Mouse (Mus musculus) heart, embryonic 11.5 days (tissue): ENCODE measurements around the gene Tyw3. TPM values are rescaled to one million over a fixed set of nuclear protein-coding genes. Genes with fewer than 3 reads are reported as not detected.

Experiments used
- ATAC-seq: fragments of 200-750 bp; cut with Nextera tagmentation; replicated peaks from 2 replicates; pipeline ENCODE4 v1.8.0; 2017; ENCODE audit warnings: moderate library complexity; ENCODE audit not compliant: insufficient number of reproducible peaks, low FRiP score, low TSS enrichment
- H3K27ac ChIP-seq: fragments of 300-500 bp; sonication (generic); 2 replicates; pipeline ENCODE4 v1.5.1; 2014; ENCODE audit warnings: mild to moderate bottlenecking, low read depth, low read length
- H3K27me3 ChIP-seq: fragments of 300-500 bp; sonication (generic); 2 replicates; pipeline ENCODE4 v1.6.1; 2014; ENCODE audit warnings: mild to moderate bottlenecking, low read length, mixed read lengths; ENCODE audit not compliant: control insufficient read depth, insufficient read depth
- H3K36me3 ChIP-seq: fragments of 300-500 bp; sonication (generic); 2 replicates; pipeline ENCODE4 v1.6.1; 2014; ENCODE audit warnings: mild to moderate bottlenecking, low read length, moderate library complexity, mixed read lengths; ENCODE audit not compliant: control insufficient read depth, insufficient read depth
- H3K4me1 ChIP-seq: fragments of 300-500 bp; sonication (generic); 2 replicates; pipeline ENCODE4 v1.6.1; 2014; ENCODE audit warnings: low read length; ENCODE audit not compliant: control insufficient read depth, insufficient read depth
- H3K4me2 ChIP-seq: fragments of 300-500 bp; sonication (generic); 2 replicates; pipeline ENCODE4 v1.6.1; 2014; ENCODE audit warnings: mild to moderate bottlenecking, moderate library complexity
- H3K4me3 ChIP-seq: fragments of 300-500 bp; sonication (generic); 2 replicates; pipeline ENCODE4 v1.5.1; 2014; ENCODE audit warnings: low read depth, low read length
- H3K9ac ChIP-seq: fragments of 300-500 bp; sonication (generic); 2 replicates; pipeline ENCODE4 v1.6.1; 2014; ENCODE audit warnings: mild to moderate bottlenecking, low read depth, low read length, moderate library complexity
- H3K9me3 ChIP-seq: fragments of 300-500 bp; sonication (generic); replicated peaks from 2 replicates; pipeline ENCODE4 v1.6.1; 2016; ENCODE audit warnings: low read length; ENCODE audit not compliant: control insufficient read depth
- whole genome bisulfite sequencing: fragments of 180-500 bp; shearing (Covaris S2); extraction: QIAGEN DNeasy Blood & Tissue Kit; methylation state at CpG from one replicate; pipeline ENCODE4 v1.1.7; 2014; ENCODE audit not compliant: insufficient replicate concordance; 5-methylcytosine and 5-hydroxymethylcytosine counted together
- polyA plus RNA-seq: library from polyadenylated mRNA; unstranded; fragments of >200 nt; fragmentation: Nextera tagmentation; extraction: Ambion mirVana; gene quantifications from 2 replicates; pipeline ENCODE4 v1.2.1, GENCODE M21; 2014

Tyw3 gene
- polyA plus RNA-seq, 1 experiment from 2014 or later = 17.9 TPM

GRCm38 (mm10) chr3:154604871-154605270 lies 8.0 kb upstream of the Tyw3 start:
- no peaks in the 10 kb centered on the region for H3K4me1 ChIP-seq
- no peaks in the 10 kb centered on the region for H3K9me3 ChIP-seq
- no peak overlapping the region for H3K27ac ChIP-seq
- H3K36me3 ChIP-seq = peaks cover 3% of the 10 kb centered on the region; the same call in 1 of the 2 replicates
- no peak overlapping the region for H3K4me3 ChIP-seq
- ATAC-seq = no peak
- no peaks in the 10 kb centered on the region for H3K27me3 ChIP-seq
- H3K9ac ChIP-seq = no peak overlapping the region
- 81% methylated on average over 5 of the region's 5 CpGs for WGBS
- H3K4me2 ChIP-seq = no peak overlapping the region

GRCm38 (mm10) chr3:154602141-154602540 lies 5.2 kb upstream of the Tyw3 start:
- Histone ChIP-seq H3K27ac (no peak overlapping the region), H3K4me2 (no peak overlapping the region)

GRCm38 (mm10) chr3:154597561-154597960 lies 657 bp upstream of the Tyw3 start:
- ATAC-seq = 0 out of 2 replicates have a peak, but pooled peaks have one; percentile 8
- Histone ChIP-seq H3K4me1 (peaks cover 3% of the 10 kb centered on the region; the same call in 1 of the 2 replicates), H3K4me3 (peak overlapping the region; percentile 74), H3K36me3 (no peaks in the 10 kb centered on the region), H3K9ac (peak overlapping the region; percentile 87), H3K4me2 (peak overlapping the region; percentile 78), H3K27me3 (no peaks in the 10 kb centered on the region), H3K9me3 (no peaks in the 10 kb centered on the region), H3K27ac (peak overlapping the region; percentile 93; the same call in 1 of the 2 replicates)
- 38% methylated on average over 7 of the region's 7 CpGs for WGBS

More at GRCm38 (mm10) chr3:154602141-154602540, 5.2 kb upstream of the Tyw3 start:
- H3K27me3 ChIP-seq = no peaks in the 10 kb centered on the region
- no peak overlapping the region for H3K4me3 ChIP-seq
- H3K9me3 ChIP-seq = no peaks in the 10 kb centered on the region
- no peak overlapping the region for H3K9ac ChIP-seq
- H3K4me1 ChIP-seq = 0 out of 2 replicates have a peak, but pooled peaks cover 3% of the 10 kb centered on the region
- H3K36me3 ChIP-seq = peaks cover 3% of the 10 kb centered on the region; the same call in 1 of the 2 replicates
- ATAC-seq = no peak

GRCm38 (mm10) chr3:154596488-154596933 lies 393 bp downstream of the Tyw3 start, which contains the start of gene Cryz:
Gene Cryz (plus strand): TSS chr3:154596711.
- peak within 1 kb of the TSS; percentile 93 for H3K27ac ChIP-seq
- H3K27me3 ChIP-seq = no peaks in the 10 kb centered on the region
- 0% methylated on average over 25 of the region's 25 CpGs for WGBS
- H3K9me3 ChIP-seq = no peaks in the 10 kb centered on the region
- H3K4me3 ChIP-seq = peak within 1 kb of the TSS; percentile 74
- peak within 1 kb of the TSS; percentile 78 for H3K4me2 ChIP-seq
- H3K4me1 ChIP-seq = peaks cover 3% of the 10 kb centered on the region; the same call in 1 of the 2 replicates
- peak; percentile 86 for ATAC-seq
- peaks cover 4% of the 10 kb centered on the region; the same call in 1 of the 2 replicates for H3K36me3 ChIP-seq
- H3K9ac ChIP-seq = peak within 1 kb of the TSS; percentile 87

- ATAC-seq = no peak
- no peaks in the 10 kb centered on the region for H3K27me3 ChIP-seq
- WGBS = 88% methylated on average over 6 of the region's 6 CpGs
- no peak overlapping the region for H3K27ac ChIP-seq
- no peaks in the 10 kb centered on the region for H3K9me3 ChIP-seq
- no peak overlapping the region for H3K9ac ChIP-seq
- H3K4me3 ChIP-seq = no peak overlapping the region
- peaks cover 3% of the 10 kb centered on the region; the same call in 1 of the 2 replicates for H3K4me1 ChIP-seq
- no peak overlapping the region for H3K4me2 ChIP-seq
- H3K36me3 ChIP-seq = peaks cover 7% of the 10 kb centered on the region
Observed at GRCm38 (mm10) chr3:154594156-154594555, 2.7 kb downstream of the Tyw3 start.

- no peak overlapping the region for H3K4me2 ChIP-seq
- peaks cover 7% of the 10 kb centered on the region for H3K36me3 ChIP-seq
- no peaks in the 10 kb centered on the region for H3K9me3 ChIP-seq
- WGBS = 91% methylated on average over 6 of the region's 6 CpGs
- H3K4me1 ChIP-seq = peaks cover 3% of the 10 kb centered on the region; the same call in 1 of the 2 replicates
- no peaks in the 10 kb centered on the region for H3K27me3 ChIP-seq
- H3K4me3 ChIP-seq = no peak overlapping the region
- no peak overlapping the region for H3K9ac ChIP-seq
- ATAC-seq = no peak
- H3K27ac ChIP-seq = no peak overlapping the region
Observed at GRCm38 (mm10) chr3:154593596-154593995, 3.3 kb downstream of the Tyw3 start.

- no peak overlapping the region for H3K9ac ChIP-seq
- H3K9me3 ChIP-seq = no peaks in the 10 kb centered on the region
- H3K4me3 ChIP-seq = no peak overlapping the region
- WGBS = 92% methylated on average over 3 of the region's 3 CpGs
- no peaks in the 10 kb centered on the region; the same call in 1 of the 2 replicates for H3K4me1 ChIP-seq
- no peak overlapping the region for H3K27ac ChIP-seq
- peaks cover 13% of the 10 kb centered on the region for H3K36me3 ChIP-seq
- ATAC-seq = no peak
- H3K4me2 ChIP-seq = no peak overlapping the region
- no peaks in the 10 kb centered on the region for H3K27me3 ChIP-seq
Observed at GRCm38 (mm10) chr3:154591621-154592020, 5.3 kb downstream of the Tyw3 start.

- H3K4me1 ChIP-seq = no peaks in the 10 kb centered on the region
- no peak for ATAC-seq
- no peaks in the 10 kb centered on the region for H3K9me3 ChIP-seq
- no peak overlapping the region for H3K9ac ChIP-seq
- H3K4me2 ChIP-seq = no peak overlapping the region
- H3K4me3 ChIP-seq = no peak overlapping the region
- peaks cover 15% of the 10 kb centered on the region for H3K36me3 ChIP-seq
- H3K27ac ChIP-seq = no peak overlapping the region
- H3K27me3 ChIP-seq = no peaks in the 10 kb centered on the region
- WGBS = 87% methylated on average over 5 of the region's 5 CpGs
Observed at GRCm38 (mm10) chr3:154590971-154591370, 5.9 kb downstream of the Tyw3 start.

GRCm38 (mm10) chr3:154584351-154584750 lies 12.6 kb downstream of the Tyw3 start:
- peaks cover 12% of the 10 kb centered on the region; the same call in 1 of the 2 replicates for H3K36me3 ChIP-seq

More at GRCm38 (mm10) chr3:154584351-154584750, 12.6 kb downstream of the Tyw3 start:
- no peaks in the 10 kb centered on the region for H3K27me3 ChIP-seq
- no peak overlapping the region for H3K27ac ChIP-seq
- no peak overlapping the region for H3K9ac ChIP-seq
- WGBS = 86% methylated on average over 8 of the region's 8 CpGs
- H3K4me2 ChIP-seq = no peak overlapping the region
- H3K9me3 ChIP-seq = no peaks in the 10 kb centered on the region
- H3K4me3 ChIP-seq = no peak overlapping the region
- ATAC-seq = no peak
- H3K4me1 ChIP-seq = no peaks in the 10 kb centered on the region
